Mouse (Mus musculus) neutrophil, adult 5-6 weeks (primary cell): Measurements from ENCODE around the gene Ccdc127. TPM values are rescaled to one million over a fixed set of nuclear protein-coding genes. Genes with fewer than 3 reads are reported as not detected.
A peak's percentile ranks its signal among the peaks of the same experiment; 100 is the strongest.

Source experiments
- ATAC-seq: fragments of 151-379, 151-347 bp; 2 replicates; pipeline ENCODE4 v1.8.0; 2017; ENCODE audit warnings: mild to moderate bottlenecking, moderate TSS enrichment; ENCODE audit not compliant: insufficient number of reproducible peaks, poor library complexity, low FRiP score, severe bottlenecking; ENCODE audit errors: extremely low read depth
- total RNA-seq: library from RNA; stranded (forward); fragments of 200-1000 nt; gene quantifications from 2 replicates; pipeline ENCODE4 v1.2.3, GENCODE M21; 2017

Gene Ccdc127
- 14.2 and 22.0 TPM in 2 replicates for total RNA-seq

GRCm38 (mm10) chr13:74349566-74350434, at the start of gene Ccdc127, which contains the start of gene Sdha:
TSS of gene Ccdc127 (plus strand) at chr13:74350309.
TSS of gene Sdha (minus strand) at chr13:74350280.
- ATAC-seq, result peak; percentile 95

GRCm38 (mm10) chr13:74300925-74301606, 49.0 kb upstream of the Ccdc127 start:
- ATAC-seq, result peak; percentile 56; the same call in 1 of the 2 replicates

- no peak for ATAC-seq
Measured at GRCm38 (mm10) chr13:74301607-74301984, 48.5 kb upstream of the Ccdc127 start.

- ATAC-seq, result no peak
Measured at GRCm38 (mm10) chr13:74302050-74303037, 47.8 kb upstream of the Ccdc127 start.

- no peak for ATAC-seq
Measured at GRCm38 (mm10) chr13:74305380-74305779, 44.7 kb upstream of the Ccdc127 start.

- no peak for ATAC-seq
Measured at GRCm38 (mm10) chr13:74305780-74306179, 44.3 kb upstream of the Ccdc127 start.

GRCm38 (mm10) chr13:74314616-74315015, 35.5 kb upstream of the Ccdc127 start:
- ATAC-seq, result no peak

GRCm38 (mm10) chr13:74316386-74316785, 33.7 kb upstream of the Ccdc127 start:
- no peak for ATAC-seq

- ATAC-seq, result no peak
Measured at GRCm38 (mm10) chr13:74316789-74317169, 33.3 kb upstream of the Ccdc127 start.

GRCm38 (mm10) chr13:74317170-74317849, 32.8 kb upstream of the Ccdc127 start, which contains the start of gene Pdcd6:
TSS of gene Pdcd6 (minus strand) at chr13:74317580.
- ATAC-seq, result peak; percentile 96

GRCm38 (mm10) chr13:74329321-74329720, 20.8 kb upstream of the Ccdc127 start:
- no peak for ATAC-seq

GRCm38 (mm10) chr13:74341036-74341435, 9.1 kb upstream of the Ccdc127 start:
- peak; percentile 96 for ATAC-seq

- ATAC-seq, result no peak
Measured at GRCm38 (mm10) chr13:74350435-74350906, 362 bp downstream of the Ccdc127 start.

- ATAC-seq, result no peak
Measured at GRCm38 (mm10) chr13:74356491-74356890, 6.4 kb downstream of the Ccdc127 start.

GRCm38 (mm10) chr13:74362218-74362617, 12.1 kb downstream of the Ccdc127 start:
- peak; percentile 71; the same call in 1 of the 2 replicates for ATAC-seq

GRCm38 (mm10) chr13:74363176-74363858, 13.2 kb downstream of the Ccdc127 start:
- ATAC-seq, result no peak

GRCm38 (mm10) chr13:74363859-74364235, 13.7 kb downstream of the Ccdc127 start, which contains the start of gene Lrrc14b:
TSS of gene Lrrc14b (minus strand) at chr13:74364005.
- no peak for ATAC-seq
